Mouse (Mus musculus): ENCODE measurements around the gene Rpl3. TPM values are rescaled to one million over a fixed set of nuclear protein-coding genes. Genes with fewer than 3 reads are reported as not detected.
"Not testable (repeated sequence)": the region's sequence is repeated elsewhere in the genome, so short reads cannot be mapped to it uniquely, and the experiment has no call there.

Gene Rpl3
- total RNA-seq (2022), result 10 to 100 TPM; 23.1 to 56.7 (median 39.7) TPM

DNA sequence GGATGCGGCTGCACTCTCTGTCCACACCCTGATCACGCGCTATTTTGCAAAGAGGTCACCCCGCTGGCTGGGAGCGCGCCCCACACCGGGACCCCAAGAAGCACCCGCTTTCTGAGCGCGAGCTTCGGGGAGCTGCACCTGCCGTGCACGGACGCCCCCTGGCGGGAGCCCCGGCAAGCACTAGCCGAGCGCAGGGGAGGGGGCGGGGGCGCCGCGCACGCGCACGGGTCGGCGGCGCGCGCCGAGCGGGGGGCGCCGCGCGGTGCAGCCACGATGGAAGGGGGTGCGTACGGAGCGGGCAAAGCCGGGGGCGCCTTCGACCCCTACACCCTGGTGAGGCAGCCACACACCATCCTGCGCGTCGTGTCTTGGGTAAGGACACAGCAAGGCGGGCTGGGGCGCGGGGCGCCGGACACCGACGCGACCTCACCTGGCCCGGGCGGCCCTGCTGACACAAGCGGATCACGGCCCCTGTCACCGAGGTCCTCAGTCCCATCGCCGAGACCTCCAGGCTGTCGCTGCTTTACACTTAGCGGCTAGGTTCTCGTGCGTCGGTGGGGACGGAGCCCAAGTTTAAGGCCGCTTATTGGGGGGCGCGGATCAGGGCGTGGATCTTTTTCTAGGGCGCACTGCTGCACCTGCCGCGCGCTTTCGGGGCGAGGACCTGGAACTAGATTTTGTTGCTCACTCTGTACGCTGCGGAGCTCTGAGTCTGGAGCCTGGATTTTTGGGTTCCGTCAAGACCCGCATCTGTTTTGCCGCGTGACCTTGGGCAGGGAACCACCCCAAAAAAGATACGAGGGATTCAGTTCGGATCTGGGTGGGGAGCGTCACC is at the start of gene Rpl3, which contains the start of gene Syngr1:
Rpl3 (minus strand) TSS at position 748 of the 835 bp plus-strand sequence.
Syngr1 (plus strand) TSS at position 214 of the 835 bp plus-strand sequence.
- DNase-seq (ENCODE audit: low spot score in 2 of 2), result peak; percentile 54 to 66

DNA sequence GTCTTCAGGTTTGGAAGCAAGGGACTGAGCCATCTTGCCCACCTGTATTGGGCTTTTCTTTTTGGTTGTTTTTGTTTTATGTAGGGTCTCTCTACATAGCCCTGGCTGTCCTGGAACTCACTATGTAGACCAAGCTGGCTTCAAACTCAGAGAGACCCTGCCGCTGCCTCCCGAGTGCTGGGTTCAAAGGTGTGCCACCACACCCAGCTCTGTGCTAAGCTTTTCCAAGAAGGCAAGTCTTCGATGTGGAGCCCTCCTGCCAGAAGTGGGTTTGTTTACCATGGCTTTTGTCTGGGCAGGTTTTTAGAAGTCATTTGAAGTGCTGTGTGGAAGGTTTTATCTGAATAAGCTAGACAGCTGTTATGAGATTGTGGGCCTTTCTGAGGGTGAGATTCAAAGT is 49.2 kb upstream of the Rpl3 start:
- DNase-seq (ENCODE audit: low spot score in 2 of 2), result no peak

DNA sequence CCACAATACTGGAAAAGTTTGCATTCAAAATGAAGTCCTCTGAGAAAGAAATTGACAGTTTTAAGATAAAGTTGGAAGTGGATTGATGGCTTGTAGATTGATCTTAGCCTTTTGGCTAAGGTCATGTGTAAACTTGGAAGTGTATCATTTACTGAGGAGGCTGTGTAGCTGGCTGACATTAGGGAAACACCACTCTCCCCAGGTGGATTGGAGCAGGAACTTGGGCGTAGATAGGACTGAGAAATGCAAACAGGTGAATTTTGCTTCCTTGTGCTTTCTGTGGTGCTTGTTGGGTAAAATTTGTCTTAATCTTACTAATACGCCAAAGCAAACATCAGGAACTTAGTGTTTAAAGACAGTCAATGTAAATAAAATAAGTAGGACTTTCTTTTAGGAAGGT is 48.6 kb upstream of the Rpl3 start:
- DNase-seq (ENCODE audit: low spot score in 2 of 2), result no peak

DNA sequence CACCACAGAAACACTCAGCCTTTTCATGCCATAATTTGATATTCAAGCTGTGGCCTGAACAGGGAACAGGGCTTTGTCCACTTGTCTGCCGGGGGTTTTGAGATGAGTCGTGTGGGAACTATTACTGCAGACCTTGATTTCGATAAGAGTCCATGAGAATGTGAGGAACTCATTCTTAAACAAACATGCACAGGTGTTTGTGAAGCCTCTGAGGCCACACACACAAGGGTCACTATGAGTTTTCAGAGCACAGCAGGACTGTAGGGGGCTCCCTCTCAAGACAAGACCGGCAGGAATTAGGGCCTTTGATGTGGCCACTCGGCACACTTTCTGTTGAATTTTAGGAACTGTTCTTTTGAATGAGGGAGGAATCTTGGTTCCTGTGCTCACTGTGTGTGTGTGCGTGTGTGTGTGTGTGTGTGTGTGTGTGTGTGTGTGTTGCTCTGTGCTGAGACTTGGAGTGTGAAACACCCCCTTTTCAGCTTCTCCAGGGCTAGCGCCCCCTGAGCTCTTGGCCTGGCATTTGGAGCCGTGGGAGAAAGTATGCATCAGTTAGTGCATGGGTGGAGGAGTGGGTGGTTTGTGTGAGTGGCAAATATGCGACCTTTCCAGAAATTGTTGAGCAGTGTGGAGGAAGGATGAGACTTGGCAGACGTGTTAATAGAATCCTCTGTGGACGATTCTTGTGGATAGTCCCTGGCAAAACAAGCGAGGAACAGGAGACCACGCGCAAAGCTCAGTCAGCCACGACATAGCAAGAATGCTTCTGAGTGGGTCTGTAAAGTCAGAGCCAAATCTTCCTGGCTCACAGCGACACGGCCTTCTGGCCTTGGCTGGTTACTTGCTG is 46.5 kb upstream of the Rpl3 start:
- no peak for DNase-seq (ENCODE audit: low spot score in 2 of 2)

DNA sequence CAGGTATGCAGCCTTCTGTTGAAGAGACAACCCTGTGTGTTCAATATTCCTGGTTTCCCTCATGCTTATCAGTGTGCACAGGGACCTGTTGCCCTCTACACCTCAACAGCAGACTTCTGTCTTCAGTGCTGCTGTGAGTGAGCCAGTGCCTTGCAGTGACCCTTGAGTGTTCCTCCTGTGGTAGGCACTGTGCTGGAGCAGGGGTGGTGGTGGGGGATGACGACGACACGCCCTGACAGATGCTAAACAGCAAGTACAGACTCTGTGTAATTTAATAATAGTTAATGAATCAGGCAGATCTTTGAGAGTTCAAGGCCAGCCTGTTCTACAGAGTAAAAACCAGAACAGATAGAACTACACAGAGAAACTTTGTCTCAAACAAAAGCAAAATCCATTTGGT is 45.0 kb upstream of the Rpl3 start:
- DNase-seq (ENCODE audit: low spot score in 2 of 2), result no peak

DNA sequence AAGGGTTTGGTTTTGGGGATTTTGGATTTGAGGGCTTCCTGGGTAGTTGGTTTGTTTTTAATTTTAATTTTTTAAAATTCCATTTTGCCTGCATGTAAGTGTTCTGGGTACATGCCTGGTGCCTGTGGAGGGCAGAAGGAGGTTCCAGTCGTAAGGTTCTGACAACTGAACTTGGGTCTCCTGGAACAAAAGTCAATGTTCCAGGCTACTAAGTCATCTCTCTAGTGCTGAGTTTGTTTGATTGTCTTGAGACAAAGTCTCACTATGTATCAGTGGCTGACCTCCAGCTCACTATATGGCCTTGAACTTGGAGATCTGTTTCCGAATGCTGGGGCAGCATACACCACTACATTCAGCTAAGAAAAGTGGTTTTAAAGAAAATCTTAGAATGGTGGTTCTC is 43.8 kb upstream of the Rpl3 start:
- DNase-seq (ENCODE audit: low spot score in 2 of 2), result no peak

DNA sequence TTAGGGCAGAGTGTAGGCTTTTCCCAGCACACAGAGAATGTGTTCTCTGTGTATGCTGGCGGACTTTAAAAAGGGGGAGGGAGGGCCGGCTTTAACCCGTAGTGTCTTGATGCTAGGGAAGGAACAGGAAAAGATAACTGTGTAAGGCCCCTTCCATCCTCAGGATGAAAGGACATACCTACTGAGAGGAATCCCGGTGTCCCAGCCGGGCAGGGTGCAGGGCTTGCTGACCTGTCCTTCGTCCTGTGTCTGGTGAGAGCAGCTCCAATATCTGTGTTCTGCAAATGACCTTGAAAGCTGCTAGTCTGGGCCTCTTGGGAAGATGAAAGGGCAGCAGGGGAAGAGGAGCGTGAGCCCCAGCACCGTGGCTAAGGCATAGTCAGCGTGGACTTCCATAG is 42.8 kb upstream of the Rpl3 start:
- DNase-seq (ENCODE audit: low spot score in 2 of 2), result no peak

DNA sequence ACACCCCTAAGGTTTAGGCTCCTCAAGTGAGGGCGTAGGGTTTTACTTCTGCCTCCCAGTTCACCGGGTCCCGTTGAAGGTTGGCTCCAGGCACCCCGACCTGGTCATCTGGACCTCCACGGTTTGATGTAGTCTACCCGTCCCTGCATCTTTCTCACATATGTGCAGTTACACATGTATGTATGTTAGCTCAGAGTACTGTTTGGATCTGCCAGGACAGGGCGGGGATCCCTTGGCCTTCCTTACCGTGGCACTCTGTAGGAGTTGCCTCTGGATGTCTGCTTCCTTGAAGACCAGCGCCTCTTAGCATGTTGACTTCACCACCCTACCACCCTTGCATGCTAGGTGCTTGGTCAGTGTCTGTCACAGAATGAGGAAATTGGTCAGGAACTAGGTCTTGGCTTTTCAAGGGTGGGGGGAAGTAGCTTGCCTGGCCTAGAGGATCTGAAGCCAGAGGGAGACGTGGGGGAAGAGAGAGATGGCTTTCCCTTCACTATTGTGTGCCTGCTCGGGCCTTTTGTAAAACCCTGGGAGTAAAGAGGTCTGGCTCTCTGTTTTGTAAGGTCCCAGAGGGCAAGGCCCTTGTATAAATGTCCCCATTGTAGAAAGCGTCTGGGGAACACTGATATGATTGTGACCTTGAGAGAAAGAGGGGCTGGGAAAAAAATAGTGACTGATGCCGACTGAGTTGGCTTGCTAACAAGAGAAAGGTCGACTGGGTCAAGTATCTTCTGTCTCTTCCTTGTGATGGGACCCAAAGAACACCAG is 42.2 kb upstream of the Rpl3 start:
- DNase-seq (ENCODE audit: low spot score in 2 of 2), result peak in 1 of 2 experiments; percentile 11

DNA sequence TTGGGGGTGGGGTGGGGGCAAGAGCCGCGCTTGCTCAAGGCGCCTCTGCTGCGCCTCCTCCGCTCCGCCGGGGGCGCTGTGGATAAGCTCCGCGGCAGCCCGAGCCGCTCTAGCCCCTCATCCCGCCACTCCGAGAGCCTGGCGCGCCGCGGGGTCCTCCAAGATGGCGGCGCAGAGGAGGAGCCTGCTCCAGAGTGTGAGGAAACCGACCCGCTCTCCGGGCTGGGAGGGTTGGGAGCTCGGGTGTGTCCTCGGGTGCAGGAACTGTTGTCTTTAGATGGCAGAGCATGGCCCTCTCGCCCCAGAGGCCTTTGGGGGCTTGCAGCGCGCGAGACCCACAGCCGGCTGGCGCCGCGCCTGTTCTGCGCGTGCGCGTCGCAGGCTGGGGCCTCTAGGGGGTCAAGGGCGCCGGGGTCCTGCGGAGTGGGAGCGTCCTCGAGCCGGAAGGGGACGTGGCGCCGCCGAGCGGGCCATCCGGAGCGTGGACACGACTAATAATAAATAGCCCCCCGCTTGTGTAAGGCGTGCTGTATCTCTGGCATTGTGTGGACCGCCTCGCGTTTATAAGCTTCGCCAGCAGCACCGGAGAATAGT is 41.4 kb upstream of the Rpl3 start, which contains the start of gene Tab1:
Tab1 (plus strand) TSS at position 135 of the 594 bp plus-strand sequence.
- DNase-seq (ENCODE audit: low spot score in 2 of 2), result peak; percentile 83 to 89

DNA sequence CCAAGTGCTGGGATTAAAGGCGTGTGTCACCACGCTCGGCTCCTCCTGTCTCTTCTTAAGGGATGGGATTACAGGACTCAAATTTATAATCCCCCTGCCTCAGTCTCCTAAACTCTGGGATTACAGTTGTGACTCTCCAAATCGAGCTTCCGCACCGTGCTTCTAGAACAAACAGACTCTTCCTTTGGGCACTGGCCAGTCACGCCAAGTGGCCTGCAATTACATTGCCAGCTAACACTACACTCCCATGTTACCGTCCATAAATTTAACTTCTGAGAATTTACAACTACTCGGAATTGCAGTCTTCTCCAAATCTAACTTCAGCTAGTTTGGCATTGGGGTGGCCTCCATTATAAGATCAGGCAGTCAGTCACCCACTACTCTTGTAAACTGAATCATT is 40.8 kb upstream of the Rpl3 start:
- no peak for DNase-seq (ENCODE audit: low spot score in 2 of 2)

DNA sequence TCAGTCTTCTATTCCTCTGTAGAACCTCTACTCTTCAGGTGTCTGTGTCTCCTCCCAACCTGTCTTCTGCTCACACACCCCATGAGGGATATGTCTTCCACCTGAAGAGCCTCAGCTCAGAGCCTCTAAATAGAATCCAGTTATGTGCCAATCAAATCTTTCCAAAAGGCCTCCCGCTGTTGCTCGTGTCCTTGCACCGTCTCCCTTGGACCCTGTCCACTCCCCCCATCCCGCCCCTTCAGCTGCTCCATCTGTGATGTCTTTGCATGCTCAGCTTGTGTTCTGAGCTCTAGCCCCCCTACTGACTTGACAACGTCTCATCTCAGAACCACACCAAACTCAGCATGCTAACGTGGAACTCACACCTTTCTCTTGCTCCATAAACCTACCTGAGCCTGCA is 39.8 kb upstream of the Rpl3 start:
- DNase-seq (ENCODE audit: low spot score in 2 of 2), result no peak

DNA sequence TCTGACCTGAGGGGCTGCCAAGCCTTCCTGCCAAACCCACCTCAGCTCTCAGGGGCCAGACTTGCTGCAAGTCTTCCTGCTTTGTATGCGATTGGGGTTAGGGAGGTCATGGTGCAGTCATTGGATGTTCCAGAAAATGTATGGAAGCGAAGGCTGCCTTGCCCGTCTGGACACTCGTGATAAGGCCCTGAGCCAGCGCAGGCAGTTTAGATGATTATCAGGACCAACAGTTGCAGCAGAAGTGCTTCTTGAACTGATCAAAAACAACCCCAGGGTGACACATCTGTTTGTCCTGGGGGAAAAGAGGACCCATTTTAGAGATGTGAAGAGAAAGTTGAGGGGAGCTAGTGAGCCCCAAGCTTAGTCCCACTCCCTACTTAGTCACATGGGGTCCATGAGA is 39.0 kb upstream of the Rpl3 start:
- DNase-seq (ENCODE audit: low spot score in 2 of 2), result no peak

DNA sequence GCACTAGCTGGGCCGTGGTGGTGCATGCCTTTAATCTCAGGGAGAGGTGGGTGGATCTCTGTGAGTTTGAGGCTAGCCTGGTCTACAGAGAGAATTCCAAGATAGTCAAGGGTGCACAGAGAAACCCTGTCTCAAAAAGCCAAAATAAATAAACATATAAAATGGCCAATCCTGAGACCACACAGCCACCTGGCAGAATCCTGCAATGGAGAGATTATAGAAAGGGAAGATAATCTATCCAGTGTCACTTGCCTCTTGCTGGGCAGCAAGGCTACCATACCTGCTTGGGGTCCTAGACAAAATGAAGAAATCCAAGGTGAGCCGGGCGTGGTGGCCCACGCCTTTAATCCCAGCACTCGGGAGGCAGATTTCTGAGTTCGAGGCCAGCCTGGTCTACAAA is 38.3 kb upstream of the Rpl3 start:
- no peak for DNase-seq (ENCODE audit: low spot score in 2 of 2)

DNA sequence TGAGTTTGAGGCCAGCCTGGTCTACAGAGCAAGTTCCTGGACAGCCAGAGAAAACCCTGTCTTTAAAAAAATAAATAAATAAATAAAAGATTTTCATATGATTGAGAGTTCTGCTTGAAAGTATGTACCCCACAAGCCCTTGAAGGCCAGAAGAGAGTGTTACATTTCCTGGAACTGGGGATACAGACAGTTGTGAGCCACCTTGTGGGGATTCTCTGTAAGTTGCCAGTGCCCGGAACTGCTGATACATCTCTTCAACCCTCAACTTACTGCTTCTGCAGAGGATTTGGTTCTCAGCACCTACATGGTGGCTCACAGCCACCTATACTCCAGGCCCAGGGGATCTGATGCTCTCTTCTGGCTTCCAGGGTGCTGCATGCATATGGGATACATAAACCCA is 35.5 kb upstream of the Rpl3 start:
- no peak for DNase-seq (ENCODE audit: low spot score in 2 of 2)

DNA sequence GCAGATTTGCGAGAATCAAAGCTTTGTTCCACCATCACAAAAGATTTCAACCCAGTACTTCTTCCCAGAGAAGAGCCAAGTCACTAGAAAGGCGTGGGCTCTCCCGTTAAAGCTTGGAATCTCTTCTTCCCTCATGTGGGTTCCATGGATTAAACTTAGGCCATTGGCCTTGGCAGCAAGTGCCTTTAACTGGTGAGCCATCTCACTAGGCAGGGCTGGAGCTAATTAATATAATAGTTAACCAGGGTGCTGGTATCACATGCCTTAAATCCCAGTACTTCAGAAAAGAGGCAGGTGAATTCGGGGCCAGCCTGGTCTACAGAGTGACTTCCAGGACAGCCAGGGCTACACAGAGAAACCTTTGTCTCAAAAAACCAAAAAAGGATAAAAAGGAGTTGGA is 33.0 kb upstream of the Rpl3 start:
- no peak for DNase-seq (ENCODE audit: low spot score in 2 of 2)

DNA sequence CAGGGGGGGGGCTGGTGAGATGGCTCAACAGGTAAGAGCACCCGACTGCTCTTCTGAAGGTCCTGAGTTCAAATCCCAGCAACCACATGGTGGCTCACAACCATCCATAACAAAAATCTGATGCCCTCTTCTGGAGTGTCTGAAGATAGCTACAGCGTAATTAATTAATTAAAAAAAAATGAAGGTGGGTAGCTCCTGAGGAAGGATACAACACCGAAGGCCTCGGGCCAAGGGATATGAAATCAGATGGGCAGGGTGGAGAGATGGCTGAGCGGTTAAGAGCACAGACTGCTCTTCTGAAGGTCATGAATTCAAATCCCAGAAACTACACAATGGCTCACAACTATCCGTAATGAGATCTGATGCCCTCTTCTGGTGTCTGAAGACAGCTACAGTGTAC is 30.8 kb upstream of the Rpl3 start:
- not testable (repeated sequence) for DNase-seq (ENCODE audit: low spot score in 2 of 2)

DNA sequence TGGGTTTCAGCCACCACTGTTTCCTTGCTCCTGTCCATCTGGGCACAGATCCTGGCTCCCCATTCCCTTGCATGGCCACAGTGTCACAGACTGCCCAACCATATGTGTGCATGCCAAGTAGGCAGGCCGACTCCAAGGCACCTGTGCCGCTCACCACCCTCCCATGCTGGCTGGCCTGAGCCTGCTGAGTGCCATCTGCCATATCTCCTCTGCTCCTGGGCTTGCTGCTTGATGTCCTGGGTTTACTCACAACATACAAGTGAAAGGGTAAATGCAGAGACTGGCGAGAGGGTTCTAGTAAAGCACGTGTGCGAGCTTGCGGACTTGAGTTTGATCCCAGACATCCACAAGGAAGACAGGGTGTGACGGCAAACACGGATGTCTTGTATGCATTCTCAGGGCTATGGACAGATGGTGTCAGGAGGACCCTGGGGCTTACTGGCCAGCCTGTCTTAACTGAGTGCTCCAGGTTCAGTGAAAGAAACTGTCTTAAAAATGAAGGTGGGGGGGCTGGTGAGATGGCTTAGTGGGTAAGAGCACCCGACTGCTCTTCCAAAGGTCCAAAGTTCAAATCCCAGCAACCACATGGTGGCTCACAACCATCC is 30.2 kb upstream of the Rpl3 start:
- DNase-seq (ENCODE audit: low spot score in 2 of 2), result no peak

DNA sequence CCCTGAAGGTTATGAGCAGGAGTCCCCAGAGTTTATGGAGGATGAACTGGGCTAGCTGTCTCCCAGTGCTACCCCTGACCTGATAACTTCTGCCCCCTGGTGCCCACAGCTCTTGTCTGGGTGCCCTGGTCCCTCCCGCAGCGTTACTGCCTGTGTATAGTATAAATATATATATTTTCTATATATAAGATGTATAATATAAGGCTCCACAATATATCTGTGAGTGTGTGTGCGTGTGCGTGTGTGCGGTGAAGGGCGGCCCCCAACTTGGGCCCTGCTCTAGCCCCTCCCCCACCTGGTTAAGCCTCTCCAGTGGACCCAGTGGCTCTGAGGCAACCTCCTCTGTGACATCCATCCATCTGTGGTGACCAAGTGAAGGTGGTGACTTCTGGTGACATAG is 27.4 kb upstream of the Rpl3 start:
- DNase-seq (ENCODE audit: low spot score in 2 of 2), result no peak

DNA sequence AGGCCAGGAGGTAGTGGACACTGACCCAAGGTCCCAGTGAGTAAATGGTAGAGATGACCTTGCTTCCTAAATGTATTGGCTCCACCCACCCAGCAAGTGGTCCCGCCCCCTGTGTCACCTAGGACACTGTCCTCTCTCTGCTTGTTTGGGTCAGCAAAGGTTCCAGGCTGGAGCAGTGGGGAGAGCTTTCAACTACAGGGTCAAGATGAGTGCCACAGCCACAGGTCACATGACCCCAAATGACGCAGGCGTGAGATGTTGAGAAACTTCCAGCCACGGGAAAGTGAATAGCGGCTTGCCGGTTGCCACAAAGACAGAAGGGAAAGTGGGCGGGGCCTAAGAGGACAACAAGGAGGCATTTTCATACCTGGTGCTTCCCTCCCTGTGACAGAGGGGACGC is 25.5 kb upstream of the Rpl3 start:
- no peak for DNase-seq (ENCODE audit: low spot score in 2 of 2)

DNA sequence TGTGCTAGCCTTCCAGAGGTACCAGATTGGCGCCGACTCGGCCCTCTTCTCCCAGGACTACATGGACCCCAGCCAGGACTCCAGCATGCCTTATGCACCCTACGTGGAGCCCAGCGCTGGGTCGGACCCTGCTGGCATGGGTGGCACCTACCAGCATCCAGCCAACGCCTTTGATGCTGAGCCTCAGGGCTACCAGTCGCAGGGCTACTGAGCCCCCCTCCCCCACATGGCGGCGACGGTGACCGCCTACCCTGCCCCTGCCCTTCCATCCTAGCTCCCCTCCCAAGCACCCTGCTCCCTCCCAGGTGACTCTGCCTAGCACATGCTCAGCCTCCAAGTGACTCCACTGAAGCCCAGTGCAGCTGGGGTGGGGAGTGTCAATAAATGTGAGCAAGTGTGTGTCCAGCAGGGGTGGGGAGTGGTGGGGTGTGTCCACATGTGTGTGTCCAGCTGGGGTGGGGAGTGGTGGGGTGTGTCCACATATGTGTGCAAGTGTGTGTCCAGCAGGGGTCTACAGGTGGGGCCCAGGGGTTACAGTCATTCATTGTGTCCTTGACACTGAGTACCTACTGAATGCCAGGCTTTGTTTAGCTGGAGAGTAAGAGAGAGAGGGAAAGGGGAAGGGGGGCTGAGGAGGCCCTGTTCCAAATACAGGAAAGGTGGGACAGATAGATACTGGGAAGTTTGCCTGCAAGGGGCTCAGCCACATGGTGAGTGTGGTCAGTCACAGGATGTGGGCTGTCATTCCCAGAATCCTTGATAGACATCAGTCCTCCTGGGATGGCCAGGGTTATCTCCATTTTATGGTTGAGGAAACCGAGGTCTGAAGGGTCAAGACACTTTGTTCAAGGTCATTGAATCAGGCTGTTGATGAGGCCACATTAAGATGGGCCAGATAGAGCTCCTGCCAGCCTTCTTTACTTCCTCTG is 24.5 kb upstream of the Rpl3 start:
- no peak for DNase-seq (ENCODE audit: low spot score in 2 of 2)
